Mouse (Mus musculus) kidney, adult 8-10 months (tissue): ENCODE measurements around the gene Lrrc43.
A peak's percentile ranks its signal among the peaks of the same experiment; 100 is the strongest.

ENCODE experiments used
- DNase-seq, 2 experiments: peaks; one replicate each; pipeline ENCODE4 v3.0.0; 2022

Gene Lrrc43

DNA sequence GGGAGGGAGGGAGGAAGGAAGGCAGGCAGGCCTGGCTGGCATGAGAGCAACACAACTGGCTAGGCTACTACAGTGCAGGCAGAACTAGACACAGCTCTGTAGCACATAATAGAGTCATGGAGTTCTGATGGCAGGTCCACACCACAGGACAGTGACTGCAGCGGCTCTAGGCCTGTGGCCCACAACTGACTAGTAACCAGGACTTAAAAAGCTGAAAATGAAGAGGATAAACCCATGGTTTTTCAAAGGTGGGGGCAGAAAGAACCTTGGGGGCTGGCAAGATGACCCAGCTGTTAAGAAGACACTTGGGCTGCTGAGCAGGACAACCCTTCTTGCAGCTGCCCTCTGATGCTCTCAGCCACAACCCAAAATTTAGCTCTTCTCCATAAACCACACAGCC, 32.5 kb downstream of the Lrrc43 start:
- no peak for DNase-seq

DNA sequence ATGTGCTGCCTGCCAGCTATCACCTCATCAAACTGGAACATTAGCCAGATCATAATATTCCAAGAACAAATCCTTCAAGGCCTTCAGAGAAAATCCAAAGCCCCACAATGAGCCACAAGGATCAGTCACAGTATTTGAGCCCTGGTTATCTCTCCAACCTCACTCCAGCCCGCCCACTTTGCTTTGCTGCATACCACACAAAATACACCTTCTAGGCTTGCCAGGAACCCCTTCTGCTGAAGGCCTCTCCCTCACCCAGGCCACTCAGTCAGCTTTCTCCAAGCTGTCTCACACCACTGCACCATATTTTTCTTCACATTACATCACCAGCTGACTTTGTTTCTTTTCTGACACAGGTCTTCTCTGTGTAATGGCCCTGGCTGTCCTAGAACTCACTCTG, 33.1 kb downstream of the Lrrc43 start:
- no peak for DNase-seq

DNA sequence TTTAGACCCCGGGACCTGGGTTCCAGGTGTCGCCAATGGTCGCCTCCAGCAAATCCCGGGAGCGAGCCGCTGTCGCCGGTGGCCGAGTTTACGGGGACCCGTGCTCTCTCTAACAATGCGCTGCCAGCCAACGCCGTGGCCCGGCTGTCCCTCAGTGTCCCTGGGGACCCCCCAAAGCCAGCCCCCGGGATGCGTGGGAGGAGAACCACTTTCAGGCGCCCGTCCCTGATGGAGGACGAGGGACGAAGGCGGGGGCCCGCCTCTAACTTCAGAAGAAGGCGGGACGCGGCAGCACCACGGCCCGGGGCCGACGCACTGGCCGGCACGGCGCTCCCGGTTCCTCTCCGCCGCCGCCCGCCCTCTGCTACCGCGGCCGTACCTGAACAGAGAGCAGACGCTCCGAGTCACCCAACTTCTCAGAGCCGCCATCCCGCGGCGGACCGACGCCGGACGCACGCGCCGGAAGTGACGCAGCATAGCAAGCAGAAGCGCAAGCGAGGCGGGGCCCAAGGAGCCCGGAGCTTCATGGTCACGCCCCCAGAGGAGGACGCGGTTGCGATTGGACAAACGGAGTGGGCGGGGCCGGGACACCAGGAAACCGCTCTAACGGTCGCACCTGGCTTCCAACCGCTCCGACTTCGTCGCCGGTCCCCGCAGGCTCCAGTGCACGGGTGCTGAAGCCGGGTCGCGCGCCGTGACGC, 34.7 kb downstream of the Lrrc43 start, which contains the start of gene Diablo:
Diablo (minus strand) TSS at position 485 of the 701 bp plus-strand sequence.
- peak; percentile 98 to 99 for DNase-seq

DNA sequence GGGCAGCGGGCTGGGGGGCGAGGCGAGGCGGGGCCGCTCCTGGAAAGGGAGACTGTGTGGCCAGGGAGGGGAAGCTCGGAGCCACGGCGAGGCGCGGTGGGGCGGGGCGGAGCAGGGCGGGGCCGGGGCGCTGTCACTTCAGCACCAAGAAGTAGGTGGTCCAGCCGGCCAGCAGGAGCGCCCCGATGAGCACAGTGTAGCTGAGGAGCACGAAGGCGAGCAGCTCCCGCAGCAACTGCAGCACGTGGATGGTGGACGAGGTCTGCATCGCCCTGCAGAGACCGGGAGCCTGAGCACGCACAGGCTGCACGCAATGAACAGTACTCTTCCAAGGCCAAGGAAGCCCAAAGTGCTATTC, 35.3 kb downstream of the Lrrc43 start:
- no peak for DNase-seq

DNA sequence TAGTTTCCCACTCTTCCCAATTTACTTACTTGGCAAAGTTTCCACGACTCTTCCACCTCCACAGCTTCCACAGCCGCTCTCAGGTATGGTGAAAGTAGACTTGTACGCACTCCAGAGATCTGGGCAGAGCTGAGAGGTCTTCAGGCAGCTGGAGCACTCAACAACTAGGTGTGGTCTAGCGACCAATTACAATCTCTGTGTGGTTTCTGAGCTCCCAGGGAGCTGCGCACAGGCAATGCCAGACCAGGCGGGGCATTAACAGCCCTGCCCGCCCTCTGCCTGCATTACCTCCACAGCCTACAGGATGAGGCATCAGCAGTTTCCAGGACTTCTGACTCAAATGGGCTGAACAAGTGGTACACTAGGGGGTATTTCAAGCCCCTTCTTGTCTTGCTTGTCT, 36.2 kb downstream of the Lrrc43 start, which contains the start of gene Gm49027:
Gm49027 (minus strand) TSS at position 208 of the 400 bp plus-strand sequence.
- DNase-seq, result no peak

DNA sequence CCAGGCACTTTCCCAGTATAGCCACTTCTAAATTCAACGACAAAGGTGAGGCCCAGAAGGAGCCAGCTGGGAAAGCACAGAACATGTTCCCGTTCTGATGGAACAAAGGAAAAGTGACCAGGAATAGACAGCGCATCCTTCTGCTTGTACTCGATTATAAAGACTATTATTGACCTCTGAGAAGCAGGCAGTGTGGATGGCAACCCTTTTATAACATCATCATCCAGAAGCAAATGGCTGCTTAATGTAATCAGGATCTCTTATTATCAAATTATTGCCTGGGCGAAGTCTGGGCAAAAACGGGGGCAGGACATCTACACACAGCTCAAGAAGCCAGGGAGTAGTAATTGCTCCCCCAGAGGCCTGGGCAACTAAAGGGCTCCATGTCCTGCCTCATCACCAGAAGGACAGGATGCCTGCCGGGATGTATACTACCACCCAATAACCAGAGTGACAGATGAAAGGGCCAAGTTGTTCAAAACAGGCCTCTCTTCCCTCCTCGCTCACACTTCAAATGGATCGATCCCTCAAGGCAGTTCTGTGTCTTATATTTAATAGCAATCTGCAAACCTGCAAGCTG, 36.9 kb downstream of the Lrrc43 start:
- DNase-seq, result no peak

DNA sequence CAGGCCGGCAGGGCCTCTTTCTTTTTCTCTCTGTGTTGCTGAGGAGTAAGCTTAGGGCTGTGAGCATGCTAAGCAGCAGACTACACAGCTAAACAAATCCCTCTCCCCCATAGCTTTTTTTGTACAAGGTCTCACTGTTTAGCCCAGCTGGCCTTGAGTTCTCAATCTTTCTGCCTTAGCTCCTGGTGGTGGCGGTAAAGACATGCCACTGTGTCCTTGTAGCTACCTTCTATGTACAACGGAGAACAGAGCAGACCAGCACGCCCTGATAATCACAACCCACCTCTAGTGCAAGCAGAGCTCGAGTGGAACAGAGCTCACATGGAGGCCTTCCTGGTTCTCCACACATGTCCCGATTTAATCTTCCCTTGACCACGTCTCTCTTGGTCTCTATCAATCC, 39.5 kb downstream of the Lrrc43 start:
- DNase-seq, result peak in 1 of 2 experiments; percentile 1

DNA sequence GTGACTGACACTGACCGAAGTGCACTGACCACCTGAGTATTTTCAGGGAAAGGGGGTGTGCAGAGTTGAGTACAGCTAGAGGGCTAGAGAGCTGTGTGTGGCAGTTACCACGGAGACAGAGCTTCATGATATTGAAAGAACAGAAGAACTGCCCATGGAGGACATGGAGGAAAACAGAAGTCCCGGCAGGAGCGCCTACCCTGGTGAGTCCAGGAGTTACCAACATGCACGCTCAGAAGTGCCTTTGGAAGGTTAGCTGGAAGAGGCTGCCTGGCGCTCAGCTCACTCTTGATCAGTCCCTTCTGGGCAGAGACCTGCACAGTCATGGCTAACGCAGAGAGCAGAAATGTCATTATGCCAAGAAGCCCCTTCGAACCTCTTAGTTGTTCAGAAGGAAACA, 41.0 kb downstream of the Lrrc43 start:
- DNase-seq, result peak in 1 of 2 experiments; percentile 0

DNA sequence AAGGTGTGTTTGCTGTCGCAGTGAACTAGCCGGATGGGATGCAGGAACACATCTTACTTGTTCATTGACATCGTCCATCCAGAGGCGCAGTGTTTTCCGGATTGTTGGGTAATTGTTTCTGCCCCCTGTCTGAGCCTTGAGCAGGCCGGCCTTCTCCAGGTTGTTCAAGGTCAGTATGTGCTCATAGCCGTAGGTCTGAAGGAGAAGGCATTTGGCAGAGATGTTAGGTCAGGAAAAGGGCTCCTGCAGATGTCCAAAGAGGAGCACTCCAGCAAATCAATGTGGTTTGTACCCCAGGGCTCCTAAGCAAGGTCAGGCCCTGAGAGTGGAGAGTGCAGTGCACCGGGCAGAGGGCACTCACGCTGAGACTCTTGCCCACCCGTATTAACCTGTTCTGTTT, 44.7 kb downstream of the Lrrc43 start:
- DNase-seq, result peak in 1 of 2 experiments; percentile 0

DNA sequence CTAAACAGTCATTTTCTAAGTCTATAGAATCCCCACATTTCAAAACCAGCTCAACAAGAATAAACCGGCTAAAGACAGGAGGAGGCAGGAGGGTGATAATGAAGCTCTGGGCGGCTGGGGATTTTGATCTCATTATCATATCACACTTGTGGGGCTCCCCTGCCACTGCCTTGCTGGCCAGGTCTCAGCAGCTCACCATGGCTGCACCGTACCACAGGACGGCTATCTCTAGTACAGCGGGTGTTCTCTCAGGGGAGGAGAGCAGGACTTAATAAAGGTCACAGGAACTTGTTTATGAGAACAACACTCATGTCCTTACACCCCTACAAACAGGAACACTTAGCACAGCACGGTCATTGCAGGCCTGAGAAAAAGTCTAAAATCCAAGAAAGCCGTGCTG, 66.6 kb downstream of the Lrrc43 start:
- no peak for DNase-seq

DNA sequence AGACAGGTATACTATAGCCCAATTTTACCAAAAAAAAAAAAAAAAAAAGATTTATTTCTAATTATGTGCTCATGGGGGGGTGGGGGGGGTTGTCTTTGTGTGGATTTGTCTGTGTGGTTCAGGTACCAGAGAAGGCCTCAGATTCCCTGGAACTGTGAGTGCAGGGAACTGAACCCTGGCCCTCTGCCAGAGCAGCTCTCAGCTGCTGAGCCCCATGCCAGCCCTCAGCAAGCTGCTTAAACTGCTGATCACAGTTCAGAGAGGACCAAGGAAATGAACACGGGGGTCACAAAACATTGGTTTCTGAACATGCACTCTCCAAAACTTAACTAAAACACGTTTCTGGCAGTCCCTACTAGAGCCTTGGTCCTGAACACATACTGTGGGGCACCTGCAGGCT, 67.3 kb downstream of the Lrrc43 start:
- DNase-seq, result peak; percentile 74 to 80
